Mouse (Mus musculus) lung, adult 2 months (tissue): ENCODE measurements at regions not wholly inside any gene's neighbourhood (a gene's known extent, or its start where the extent isn't known, plus 50 kb on each side); places are given as distances from the start of the nearest gene placed in this dataset.

Experiments used
- DNase-seq: peaks from one replicate; pipeline ENCODE4 v3.0.0; 2022
- H3K4me1 ChIP-seq: fragments of 200-500 bp; 2 replicates; pipeline ENCODE4 v1.6.1; 2011; ENCODE audit warnings: low read length; ENCODE audit not compliant: control insufficient read depth, insufficient read depth
- H3K4me3 ChIP-seq: fragments of 200-500 bp; replicated peaks from 2 replicates; pipeline ENCODE3; 2011; ENCODE audit warnings: low read depth, mild to moderate bottlenecking, control low read depth, low read length; ENCODE audit errors: extremely low read depth
- CTCF ChIP-seq: fragments of 200-500 bp; IDR thresholded peaks from 2 replicates; pipeline ENCODE4 v1.5.1; 2011; ENCODE audit warnings: mild to moderate bottlenecking, low read length, control low read depth; ENCODE audit not compliant: insufficient read depth
- POLR2A ChIP-seq: fragments of 200-500 bp; IDR thresholded peaks from 2 replicates; pipeline ENCODE4 v1.6.1; 2011; ENCODE audit warnings: low read depth, mild to moderate bottlenecking, control low read depth, low read length, borderline replicate concordance; ENCODE audit errors: extremely low read depth
- WGBS: fragments of 180-500 bp; shearing (Covaris S2); methylation state at CpG from one replicate; pipeline ENCODE4 v1.1.7; 2018; 5-methylcytosine and 5-hydroxymethylcytosine counted together

DNA sequence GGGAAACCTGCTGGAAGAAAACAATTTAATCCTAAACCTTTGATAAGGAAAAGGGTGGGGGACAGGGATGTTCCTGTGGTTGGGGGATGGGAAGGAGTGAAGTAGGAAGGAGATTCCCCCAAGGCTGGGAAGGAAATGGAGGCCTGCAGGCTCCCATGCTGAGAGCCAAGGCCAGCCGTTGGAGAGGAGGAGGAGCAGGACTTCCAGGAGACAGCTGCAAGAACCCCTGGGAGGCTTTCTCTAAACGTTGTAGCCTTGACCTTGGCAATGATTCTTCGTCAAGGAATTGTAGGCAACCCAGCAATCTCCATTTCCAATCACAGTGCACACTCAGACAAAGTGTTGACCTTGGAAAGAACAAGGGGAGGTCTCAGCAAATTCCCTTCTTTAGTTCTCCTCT is 99.5 kb upstream of the Plcb4 start:
- TF ChIP-seq CTCF = no peak
- no peak for TF ChIP-seq POLR2A
- DNase-seq = no peak
- H3K4me1 ChIP-seq = peaks cover 8% of the 10 kb centered on the region
- WGBS = 32% methylated on average over 3 of the region's 3 CpGs
- H3K4me3 ChIP-seq = no peak overlapping the region

DNA sequence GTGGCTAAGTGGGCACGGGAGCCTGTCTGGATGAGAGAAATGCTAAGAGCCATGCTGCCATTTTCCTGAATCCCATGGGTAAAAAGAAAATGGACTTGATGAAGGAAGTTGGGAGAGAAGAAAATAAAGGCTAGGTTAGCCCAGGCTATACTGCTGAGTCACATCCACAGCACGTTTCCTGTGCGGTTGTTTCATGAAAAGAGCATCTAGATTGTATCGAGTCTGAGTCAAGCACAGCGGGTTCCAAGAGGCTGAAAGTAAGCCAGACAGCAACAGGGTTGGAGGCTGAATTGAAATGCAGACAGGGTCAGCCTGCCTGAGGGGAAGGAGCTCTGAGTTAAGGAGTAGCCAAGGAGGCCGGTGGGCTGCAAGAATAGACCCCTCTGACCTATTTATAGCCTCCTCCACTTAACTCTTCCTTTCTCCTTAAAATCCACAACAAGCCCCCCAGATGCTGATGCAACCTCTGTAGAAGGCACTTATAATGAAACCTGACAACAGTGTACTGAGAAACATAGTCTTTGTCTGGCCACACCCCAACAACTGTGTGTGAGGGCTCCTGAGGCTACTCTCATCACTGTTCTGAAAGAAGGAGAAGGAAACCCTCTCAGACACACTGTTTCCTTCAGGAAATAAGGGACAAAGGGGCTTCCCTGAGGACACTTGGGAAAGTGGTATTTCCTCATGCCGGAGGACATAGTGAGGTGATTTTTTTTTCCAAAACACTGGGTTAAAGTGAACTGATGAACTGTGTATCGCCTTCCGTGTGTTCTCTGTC is 98.7 kb upstream of the Plcb4 start:
- TF ChIP-seq POLR2A (no peak), CTCF (no peak)
- 72% methylated on average over 9 of the region's 9 CpGs for WGBS
- no peak for DNase-seq

DNA sequence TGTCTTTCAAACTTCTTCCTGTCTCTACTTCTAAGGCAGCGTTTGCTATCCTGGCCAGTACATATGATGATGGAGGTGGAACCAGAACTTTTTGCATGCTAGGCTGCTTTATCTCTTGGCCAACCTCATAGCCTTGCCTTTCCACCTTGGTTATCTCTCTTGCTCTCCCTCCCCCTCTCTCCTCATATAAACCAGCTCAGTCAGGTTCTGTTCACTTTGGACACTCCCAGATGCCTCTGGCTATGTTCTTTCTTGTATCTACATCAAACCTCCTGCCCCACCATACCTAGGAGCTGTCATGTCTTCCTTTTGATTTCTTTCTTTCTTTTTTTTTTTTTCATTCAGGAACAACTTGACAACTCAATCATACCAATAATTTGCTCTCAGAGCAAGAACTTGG is 98.0 kb upstream of the Plcb4 start:
- no peak for DNase-seq
- 61% methylated on average over 1 of the region's 1 CpGs for WGBS
- no peak for TF ChIP-seq POLR2A
- TF ChIP-seq CTCF = no peak
- no peak overlapping the region for H3K4me3 ChIP-seq
- peaks cover 8% of the 10 kb centered on the region for H3K4me1 ChIP-seq

More for the DNA sequence above, 98.7 kb upstream of the Plcb4 start:
- H3K4me3 ChIP-seq = no peak overlapping the region
- H3K4me1 ChIP-seq = peaks cover 8% of the 10 kb centered on the region

DNA sequence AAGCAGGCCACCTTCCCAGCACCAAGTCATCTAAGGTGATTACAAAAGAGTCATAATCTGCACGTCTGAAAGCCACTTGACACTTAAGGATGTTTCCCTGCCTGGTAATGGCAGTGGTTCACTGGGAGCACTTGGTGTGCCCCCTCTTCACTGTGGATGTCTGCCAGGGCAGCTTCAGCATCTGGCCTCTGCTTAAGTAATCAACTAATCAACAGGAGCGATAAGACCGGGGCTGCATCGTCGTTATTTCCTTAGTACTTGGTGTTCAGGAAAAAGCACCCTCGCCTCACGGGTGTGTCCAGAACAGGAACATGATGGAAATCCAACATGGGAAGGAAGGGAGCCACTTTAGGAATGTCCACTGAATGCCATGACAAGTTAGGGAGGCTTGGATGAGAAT is 97.1 kb upstream of the Plcb4 start:
- peak; percentile 42 for DNase-seq
- peaks cover 8% of the 10 kb centered on the region for H3K4me1 ChIP-seq
- 22% methylated on average over 7 of the region's 7 CpGs for WGBS
- TF ChIP-seq CTCF (no peak), POLR2A (no peak)
- H3K4me3 ChIP-seq = no peak overlapping the region

DNA sequence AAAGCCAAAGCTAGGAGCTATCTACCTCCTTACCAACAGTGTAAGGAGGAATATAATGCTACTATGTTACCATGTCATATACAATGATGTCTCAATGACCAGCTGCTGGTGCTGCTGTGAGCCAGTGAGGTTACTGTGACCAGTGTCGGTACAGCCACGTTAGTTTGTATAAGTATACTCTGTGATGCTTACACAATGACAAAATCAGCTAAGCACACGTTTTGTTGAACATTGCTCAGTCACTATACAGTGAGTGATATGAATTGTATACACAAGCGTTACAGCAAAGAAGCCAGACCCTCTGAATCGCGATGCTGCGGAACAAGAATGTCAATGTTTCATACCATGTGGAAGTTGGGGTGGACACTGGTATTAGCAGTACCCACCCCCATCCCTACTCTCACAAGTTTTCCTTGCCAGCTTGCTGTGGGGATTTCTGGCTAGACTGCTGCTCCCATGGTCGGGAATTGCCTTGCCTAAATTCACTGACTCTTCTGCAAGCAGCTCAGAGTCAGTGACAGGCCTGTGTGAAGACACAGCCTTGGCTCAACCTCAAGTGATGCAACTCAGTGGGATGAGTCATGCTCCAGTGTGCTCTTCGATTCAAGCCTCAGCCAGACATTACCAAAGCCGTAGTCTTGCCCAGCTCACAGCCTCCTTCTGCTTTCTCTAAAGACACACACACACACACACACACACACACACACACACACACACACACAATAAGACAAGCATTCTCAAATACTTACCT is 96.5 kb upstream of the Plcb4 start:
- DNase-seq = peak; percentile 60
- 37% methylated on average over 10 of the region's 10 CpGs for WGBS
- Histone ChIP-seq H3K4me1 (peaks cover 8% of the 10 kb centered on the region), H3K4me3 (no peak overlapping the region)
- TF ChIP-seq CTCF (no peak), POLR2A (0 out of 2 replicates have a peak, but pooled peaks have one; percentile 12)

DNA sequence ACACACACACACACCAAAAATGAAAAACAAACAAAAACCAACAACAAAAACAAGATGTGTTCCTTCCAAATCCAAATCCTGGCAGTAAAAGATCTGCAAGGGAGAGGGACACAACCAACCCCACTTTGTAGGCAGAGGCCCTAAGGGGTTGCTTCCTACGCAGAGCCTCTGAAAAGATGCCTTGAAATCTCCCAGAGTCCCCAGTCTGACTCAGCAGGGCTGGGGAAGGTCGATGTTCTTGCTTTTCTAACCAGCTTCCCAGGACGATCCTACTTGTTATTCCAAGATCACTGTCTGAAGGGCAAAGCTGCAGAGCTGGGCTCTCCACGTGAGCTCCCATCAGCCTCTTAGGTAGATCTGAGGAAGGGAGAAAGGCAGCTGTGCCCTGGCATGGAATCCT is 94.6 kb upstream of the Plcb4 start:
- no peak overlapping the region for H3K4me3 ChIP-seq
- peaks cover 14% of the 10 kb centered on the region for H3K4me1 ChIP-seq
- DNase-seq = no peak
- TF ChIP-seq POLR2A (no peak), CTCF (no peak)
- WGBS = 69% methylated on average over 4 of the region's 4 CpGs

DNA sequence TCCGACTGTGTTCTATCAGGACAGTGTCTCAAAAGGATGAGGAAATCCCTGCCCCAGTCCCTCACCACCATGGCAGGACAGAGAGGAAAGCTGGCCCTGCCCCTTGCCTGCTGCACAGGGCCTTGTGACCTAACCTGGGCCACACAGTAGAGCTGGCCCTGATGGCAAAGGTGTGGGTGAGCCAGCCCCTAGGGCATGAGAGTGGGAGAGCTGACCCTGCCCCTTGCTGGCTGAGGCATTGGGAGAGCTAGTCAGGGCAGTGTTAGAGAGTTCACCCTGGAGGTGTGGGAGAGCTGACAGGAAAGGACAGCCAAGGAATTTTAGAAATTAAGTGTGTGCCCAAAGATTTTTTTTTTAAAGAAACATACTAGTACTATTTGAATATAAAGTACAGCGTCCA is 90.5 kb upstream of the Plcb4 start:
- H3K4me3 ChIP-seq = no peak overlapping the region
- no peak for DNase-seq
- H3K4me1 ChIP-seq = peaks cover 12% of the 10 kb centered on the region
- no peak for TF ChIP-seq CTCF
- no peak for TF ChIP-seq POLR2A
- WGBS = 66% methylated on average over 2 of the region's 2 CpGs

DNA sequence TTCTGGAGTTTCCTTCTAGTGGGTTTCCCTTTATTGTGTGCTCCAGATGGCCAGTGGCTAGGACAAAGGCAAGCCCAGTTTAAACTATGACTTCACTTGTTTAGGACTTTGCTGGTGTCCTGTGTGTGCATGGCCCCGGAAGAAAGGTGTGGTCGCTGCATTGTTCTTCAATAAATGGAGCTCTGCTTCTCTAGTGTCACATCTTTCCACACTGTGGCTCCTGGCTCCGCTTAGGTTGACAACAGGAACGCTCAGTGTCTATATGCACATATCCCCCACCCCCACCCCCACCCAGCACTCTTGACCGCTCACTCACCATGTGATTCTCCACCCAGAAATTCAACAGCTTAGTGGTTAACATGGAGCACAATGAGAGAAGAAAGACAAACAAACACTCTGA is 87.2 kb upstream of the Plcb4 start:
- TF ChIP-seq CTCF = no peak
- no peak for TF ChIP-seq POLR2A
- DNase-seq = no peak
- WGBS = 54% methylated on average over 5 of the region's 5 CpGs
- Histone ChIP-seq H3K4me3 (no peak overlapping the region), H3K4me1 (peaks cover 12% of the 10 kb centered on the region)

DNA sequence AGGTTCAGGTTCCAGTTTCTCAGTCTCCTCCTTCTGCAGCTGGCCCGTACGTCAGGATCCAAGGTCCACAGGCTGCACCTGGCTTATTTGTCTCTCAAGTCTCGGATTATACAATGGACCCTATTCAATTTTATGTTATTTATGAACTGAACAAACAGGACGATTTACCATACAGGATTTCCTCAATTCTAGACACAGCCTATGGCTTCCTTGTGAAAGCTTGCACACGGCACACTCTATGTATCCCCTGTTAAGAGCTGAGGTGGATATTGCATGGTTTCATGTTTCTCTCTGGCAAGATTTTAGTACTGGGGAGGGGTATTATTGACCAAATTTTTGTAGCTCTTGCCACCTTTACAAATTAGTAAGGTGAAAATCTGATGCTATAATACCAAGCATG is 81.6 kb upstream of the Plcb4 start:
- Histone ChIP-seq H3K4me3 (no peak overlapping the region), H3K4me1 (peaks cover 4% of the 10 kb centered on the region; the same call in 1 of the 2 replicates)
- TF ChIP-seq POLR2A (no peak), CTCF (no peak)
- WGBS = 77% methylated on average over 5 of the region's 5 CpGs
- DNase-seq = no peak

DNA sequence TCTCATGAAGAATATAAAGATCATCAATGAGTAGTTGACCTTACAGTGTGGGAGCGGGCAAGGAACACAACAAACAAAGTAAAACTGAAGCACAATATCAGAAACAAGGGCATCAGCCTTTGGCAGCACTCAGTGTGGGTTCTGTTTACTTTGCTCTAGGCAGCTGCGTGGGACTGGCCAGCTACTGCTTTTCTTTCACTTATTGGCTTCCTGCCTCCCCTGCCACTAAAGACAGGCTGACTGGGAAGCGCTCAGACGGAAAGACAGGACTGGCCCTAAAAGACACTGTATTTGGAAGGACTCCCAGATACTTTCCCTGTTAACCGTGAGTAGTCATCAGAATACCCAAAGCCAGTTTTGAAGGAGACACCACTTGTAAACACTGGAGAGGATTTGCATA is 80.7 kb upstream of the Plcb4 start:
- TF ChIP-seq POLR2A (no peak), CTCF (no peak)
- Histone ChIP-seq H3K4me1 (peaks cover 4% of the 10 kb centered on the region; the same call in 1 of the 2 replicates), H3K4me3 (no peak overlapping the region)
- no peak for DNase-seq
- WGBS = 17% methylated on average over 5 of the region's 5 CpGs
